Mouse (Mus musculus) megakaryocyte, adult 5-6 weeks (primary cell): Measurements from ENCODE around the gene Nckipsd. TPM values are rescaled to one million over a fixed set of nuclear protein-coding genes. Genes with fewer than 3 reads are reported as not detected.

Experiments used
- ATAC-seq: 2 replicates; pipeline ENCODE4 v1.8.0; 2016; ENCODE audit warnings: mild to moderate bottlenecking, inconsistent platforms; ENCODE audit not compliant: poor library complexity, severe bottlenecking
- total RNA-seq, 2 experiments: library from RNA; stranded (forward) in 1 of 2; stranded (reverse) in 1 of 2; fragments of 153-499, 151-499 nt in 1 of 2; fragments of 221-1000, 200-1000 nt in 1 of 2; gene quantifications; 2 replicates each; pipeline versions ENCODE4 v1.2.3 to v1.2.4; 2015 to 2017

Nckipsd gene
- total RNA-seq (2015) (13.9 and 19.3 TPM in 2 replicates), total RNA-seq (2017) (11.5 and 14.8 TPM in 2 replicates)

GRCm38 (mm10) chr9:108808163-108808665, at the start of gene Nckipsd:
Gene Nckipsd, plus strand, starts transcription at chr9:108808368.
- peak; percentile 78 for ATAC-seq

GRCm38 (mm10) chr9:108759121-108759520, 49.0 kb upstream of the Nckipsd start:
- ATAC-seq, result no peak

DNA sequence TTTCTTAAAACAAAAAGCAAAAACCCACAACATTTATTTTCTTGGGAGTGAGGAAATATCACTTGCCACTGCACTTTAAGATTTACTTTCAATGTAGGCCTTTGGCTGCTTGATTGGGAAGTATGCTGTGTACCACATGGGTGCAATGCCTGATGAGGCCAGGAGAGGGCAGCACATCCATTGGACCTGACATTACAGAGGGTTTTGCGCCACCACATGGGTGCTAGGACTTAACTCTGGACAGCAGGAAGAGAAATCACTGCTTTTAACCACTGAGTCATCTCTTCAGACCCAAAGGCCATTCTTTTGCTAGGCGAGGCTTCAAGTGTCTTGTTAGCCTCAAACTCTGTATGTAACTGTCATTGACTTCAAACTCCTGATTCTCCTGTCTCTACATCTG, 48.4 kb upstream of the Nckipsd start:
- peak; percentile 89 for ATAC-seq

DNA sequence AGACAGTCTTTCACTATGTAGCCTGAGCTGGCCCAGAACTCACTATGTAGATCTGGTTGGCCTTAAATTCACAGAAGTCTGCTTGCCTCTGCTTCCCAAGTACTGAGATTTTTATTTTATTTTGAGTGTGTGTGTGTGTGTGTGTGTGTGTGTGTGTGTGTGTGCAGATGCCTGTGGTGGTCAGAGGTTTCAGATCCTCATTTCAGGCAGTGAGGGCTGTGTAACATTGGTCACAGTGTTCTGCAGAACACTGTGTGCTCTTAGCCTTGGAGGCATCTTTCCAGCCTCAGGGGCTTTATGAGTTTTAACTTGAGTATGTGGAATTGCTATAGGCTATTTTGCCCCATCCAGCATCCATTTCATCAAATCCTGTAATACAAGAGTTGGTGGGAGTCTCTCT, 46.6 kb upstream of the Nckipsd start:
- peak; percentile 77 for ATAC-seq

DNA sequence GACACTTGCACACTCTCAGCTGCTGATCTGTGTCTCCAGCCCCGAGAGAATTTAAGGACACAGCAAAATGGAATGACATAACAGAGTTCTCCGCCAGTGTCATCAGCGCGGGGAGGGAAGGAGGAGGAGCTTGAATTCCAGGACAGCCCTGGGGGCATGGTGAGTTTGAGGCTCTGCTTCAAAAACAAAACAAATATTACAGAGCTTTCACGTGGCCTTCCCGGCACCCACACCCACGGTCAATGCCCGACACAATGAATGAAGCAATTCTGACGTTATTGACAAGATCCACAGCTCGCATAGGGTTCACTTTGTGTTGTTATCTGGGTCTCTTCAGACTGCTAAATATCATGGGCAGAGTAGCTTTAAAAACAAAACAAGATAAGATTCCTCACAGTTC, 43.2 kb upstream of the Nckipsd start:
- no peak for ATAC-seq

GRCm38 (mm10) chr9:108776614-108777013, 31.6 kb upstream of the Nckipsd start:
- ATAC-seq, result no peak

- no peak for ATAC-seq
These were observed 30.9 kb upstream of the Nckipsd start for GRCm38 (mm10) chr9:108777276-108777675.

- ATAC-seq, result no peak
These were observed 27.2 kb upstream of the Nckipsd start for GRCm38 (mm10) chr9:108780959-108781358.

DNA sequence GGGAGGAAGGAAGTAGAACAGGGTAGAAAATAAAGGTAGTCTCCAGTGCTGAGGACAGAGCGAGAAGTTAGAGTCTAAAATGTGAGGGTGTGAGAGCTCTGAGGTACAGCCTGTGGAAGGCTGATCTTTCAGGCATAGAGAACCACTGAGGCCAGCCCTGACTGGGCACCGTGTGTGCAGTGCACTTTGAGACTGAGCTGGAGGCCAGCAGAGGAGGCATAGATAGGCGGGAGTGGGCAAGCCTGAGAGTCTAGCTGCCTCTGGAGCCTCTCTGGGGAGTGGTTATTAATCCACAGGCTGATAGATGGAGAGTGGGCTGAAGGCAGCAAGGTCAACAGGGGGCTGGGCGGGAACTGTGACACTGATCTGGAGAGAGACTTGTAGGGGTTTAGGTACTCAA, 26.3 kb upstream of the Nckipsd start:
- no peak for ATAC-seq

- no peak for ATAC-seq
These were observed 25.2 kb upstream of the Nckipsd start for GRCm38 (mm10) chr9:108782836-108783547.

DNA sequence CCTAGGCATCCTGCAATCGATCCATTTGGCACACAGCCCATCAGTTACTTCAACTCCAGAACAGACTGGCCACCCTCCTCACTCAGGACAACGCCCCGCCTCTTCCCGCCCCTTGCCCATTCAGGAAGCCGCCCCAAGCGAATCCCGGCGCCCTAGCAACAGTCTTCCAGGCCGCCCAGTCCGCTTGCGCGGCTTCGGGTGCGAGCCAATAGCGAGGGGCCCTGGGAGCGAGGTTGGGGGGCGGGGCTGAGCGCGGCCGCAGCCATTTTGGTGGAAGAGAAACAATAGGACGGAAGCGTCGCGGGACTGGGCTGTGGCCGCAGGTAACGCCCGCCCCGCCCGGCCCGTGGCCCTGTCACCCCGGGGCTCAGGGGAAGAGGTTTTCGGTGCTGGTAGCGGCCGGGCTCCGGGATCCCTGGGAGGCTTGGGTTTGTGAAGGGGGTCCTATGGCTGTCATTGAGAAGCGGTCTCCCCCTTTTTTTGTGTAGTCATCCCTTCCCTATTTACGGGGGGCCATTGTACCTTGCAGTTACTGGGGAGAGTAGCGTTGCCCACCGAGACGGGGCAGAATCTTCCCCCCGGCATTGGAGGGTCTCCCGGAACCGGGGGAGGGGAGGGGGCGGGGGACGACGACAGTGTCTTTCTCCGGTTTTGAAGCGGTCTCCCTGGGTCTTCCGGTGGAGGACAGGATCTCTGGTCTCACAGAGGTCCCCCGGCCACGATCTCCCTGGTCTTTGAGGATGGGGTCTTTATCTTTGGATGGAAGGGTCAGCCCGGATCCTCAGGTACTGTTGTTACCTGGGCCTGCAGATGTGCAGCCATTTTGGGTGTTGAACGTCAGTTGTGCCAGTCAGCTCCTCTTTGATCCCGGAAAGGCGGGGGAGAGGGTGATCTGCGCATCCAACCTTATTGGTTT, 24.4 kb upstream of the Nckipsd start, which contains the start of gene Ip6k2:
Gene Ip6k2, plus strand, starts transcription at position 249 of the 916 bp plus-strand sequence.
- ATAC-seq, result peak; percentile 99

DNA sequence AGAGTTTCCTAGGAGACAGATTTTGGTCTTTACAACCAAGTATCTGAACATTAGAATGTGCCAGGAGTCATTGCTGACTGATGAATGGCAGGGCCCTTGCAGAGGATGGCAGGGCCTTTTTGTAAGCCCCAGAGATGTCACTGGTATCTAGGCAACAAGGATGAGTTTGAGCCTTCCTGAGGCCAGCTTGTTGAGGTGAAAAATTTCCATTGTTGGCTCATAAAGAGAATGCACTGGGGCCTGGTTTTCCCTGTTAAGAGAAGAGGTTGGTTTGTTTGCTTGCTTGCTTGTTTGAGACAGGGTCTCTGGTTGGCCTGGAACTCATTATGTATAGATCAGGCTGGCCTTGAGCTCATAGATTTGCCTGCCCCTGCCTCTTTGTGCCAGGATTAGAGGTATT, 22.8 kb upstream of the Nckipsd start:
- no peak for ATAC-seq

DNA sequence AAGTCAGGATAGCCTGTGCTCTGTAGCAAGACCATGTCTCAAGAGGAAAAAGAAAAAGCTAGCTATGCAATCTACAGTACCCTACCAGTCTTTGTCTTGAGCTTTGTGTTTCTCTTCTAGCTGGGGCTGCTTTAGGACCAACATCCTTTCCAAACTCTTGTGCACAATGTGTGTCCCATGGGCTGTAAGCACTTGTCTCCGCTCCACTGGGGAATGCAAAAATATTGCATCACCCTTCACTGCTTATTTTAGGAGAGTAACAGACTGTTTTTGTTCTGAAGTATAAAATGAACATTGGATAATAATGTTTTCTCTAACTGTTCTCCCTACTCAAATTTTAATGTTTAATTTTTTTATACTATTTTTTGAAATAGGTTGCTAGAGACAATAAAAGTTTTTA, 21.7 kb upstream of the Nckipsd start:
- ATAC-seq, result no peak

- ATAC-seq, result no peak
These were observed 21.1 kb upstream of the Nckipsd start for GRCm38 (mm10) chr9:108787080-108787479.

DNA sequence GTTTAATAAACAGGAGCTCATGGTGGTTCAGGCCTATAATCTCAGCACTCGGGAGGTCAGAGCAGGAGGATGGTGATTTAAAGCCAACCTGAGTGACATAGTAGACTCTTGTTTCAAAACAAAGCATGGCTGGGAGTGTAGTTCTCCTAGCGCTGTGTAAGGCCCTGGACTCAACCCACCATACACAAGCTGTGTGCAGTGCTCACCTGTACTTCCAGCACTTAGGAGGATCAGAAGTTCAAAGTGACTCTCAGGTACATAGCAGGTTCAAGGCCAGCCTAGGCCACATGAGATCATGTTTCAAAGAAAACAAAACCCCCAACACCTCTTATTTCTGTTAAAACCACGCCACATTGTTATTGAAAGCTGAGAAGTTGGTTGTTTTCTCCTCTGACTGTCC, 19.5 kb upstream of the Nckipsd start:
- no peak for ATAC-seq

DNA sequence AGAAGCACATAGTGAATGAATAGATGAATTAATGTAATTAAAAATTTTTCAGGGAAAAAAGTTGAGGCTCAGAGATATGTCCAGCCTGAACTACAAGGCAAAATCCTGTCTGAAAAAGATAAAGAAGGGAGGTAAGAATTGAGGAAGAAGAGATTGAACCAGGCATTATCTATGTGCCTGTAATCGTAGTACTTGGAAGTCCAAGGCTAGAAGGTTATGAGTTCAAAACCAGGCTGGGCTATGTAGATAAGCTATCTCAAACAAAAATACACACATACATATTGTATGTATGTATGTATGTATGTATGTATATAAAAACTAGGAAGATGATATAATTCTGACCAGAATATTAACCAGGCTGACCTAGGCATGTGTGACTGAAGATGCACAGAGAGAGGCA, 15.9 kb upstream of the Nckipsd start:
- no peak for ATAC-seq

GRCm38 (mm10) chr9:108792730-108793129, 15.4 kb upstream of the Nckipsd start:
- ATAC-seq, result no peak

DNA sequence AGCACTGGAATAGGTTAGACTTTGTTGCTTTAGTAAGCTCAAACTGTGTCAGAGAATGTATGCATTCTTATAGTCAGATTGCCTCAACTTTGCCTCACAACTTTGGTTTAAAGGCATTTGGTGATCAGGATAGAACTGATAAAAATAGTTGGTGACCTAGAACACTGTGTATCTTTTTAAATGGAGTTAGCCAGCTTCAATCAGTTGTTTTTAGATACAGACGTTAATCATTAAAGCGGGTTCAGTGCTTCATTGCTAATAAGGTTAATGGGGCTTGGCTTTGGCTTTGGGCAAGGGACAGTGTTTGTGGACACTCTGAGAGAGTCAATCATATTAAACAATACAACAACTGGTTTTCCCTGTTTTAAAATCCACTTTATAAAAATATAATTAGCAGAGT, 12.9 kb upstream of the Nckipsd start:
- ATAC-seq, result no peak

- peak; percentile 43; the same call in 1 of the 2 replicates for ATAC-seq
These were observed 12.4 kb upstream of the Nckipsd start for GRCm38 (mm10) chr9:108795762-108796161.

DNA sequence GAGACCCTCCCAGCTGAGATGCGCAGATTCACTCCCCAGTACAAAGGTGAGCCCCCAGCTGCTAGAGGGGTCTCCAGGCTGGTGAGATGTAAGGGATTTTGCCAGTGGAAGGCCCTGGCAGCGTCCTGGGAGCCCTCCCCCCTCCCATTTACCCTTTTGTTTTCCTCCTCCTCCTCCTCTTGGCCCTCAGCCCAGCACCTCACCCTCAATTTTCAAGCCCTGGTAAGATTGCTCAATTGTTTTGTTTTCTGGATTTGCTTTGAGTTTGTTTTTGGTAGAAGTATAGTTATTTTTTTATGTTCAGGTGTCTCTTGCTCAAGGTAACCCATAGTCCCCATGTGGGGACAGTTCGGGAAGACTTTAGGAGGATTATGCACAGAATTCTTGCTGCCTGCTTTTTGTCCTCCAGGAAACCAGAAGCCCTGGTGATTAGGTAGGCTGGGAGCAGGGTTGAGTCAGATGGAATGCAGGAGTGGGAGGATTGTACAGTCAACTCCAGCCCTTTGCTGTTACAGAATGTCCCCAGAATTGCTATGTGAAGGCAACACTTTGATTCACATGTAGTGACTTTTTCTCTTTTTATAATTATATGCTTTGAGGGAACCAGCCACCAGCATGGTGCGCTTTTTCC, 11.7 kb upstream of the Nckipsd start:
- no peak for ATAC-seq

DNA sequence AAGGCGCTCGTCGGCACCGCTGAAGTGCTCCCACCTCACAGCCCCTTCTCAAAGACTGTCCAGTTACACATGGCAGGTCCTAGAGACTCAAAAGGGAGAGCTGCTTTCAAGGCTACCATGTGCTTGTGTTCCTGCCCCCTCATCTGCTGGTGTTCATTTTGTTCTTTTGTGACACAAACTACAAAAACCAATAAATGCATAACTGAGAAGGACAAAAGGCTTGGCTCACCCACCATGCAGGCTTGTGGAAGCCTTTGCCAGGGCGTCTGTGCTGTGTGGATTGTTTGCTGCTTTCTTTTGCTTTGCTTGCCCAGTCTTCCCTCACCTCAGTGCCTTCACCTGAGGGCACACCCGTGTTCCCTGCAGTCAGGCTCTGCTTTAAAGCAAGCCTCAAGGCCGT, 10.7 kb upstream of the Nckipsd start:
- no peak for ATAC-seq
